Mouse (Mus musculus) cerebellum, adult 2 months (tissue): ENCODE data around the gene Ormdl3.

ENCODE experiments used
- CTCF ChIP-seq: fragments of 200-500 bp; IDR thresholded peaks from 2 replicates; pipeline ENCODE4 v1.5.1; 2011; ENCODE audit warnings: low read depth, mild to moderate bottlenecking, control low read depth, low read length, moderate library complexity, borderline replicate concordance; ENCODE audit not compliant: insufficient read depth
- POLR2A ChIP-seq: fragments of 200-500 bp; IDR thresholded peaks from 2 replicates; pipeline ENCODE4 v1.6.1; 2011; ENCODE audit warnings: low read length, control low read depth, borderline replicate concordance; ENCODE audit not compliant: insufficient read depth

GRCm38 (mm10) chr11:98580301-98581121, 6.7 kb downstream of the Ormdl3 start:
- no peak for TF ChIP-seq POLR2A
- TF ChIP-seq CTCF, result no peak
